Mouse (Mus musculus) telencephalon, adult 2 months (tissue): ENCODE data around the gene Npnt.

ENCODE experiments used
- DNase-seq: peaks from one replicate; pipeline ENCODE4 v3.0.0-alpha.2; 2011; ENCODE audit warnings: low read depth, low spot score

The Npnt gene

DNA sequence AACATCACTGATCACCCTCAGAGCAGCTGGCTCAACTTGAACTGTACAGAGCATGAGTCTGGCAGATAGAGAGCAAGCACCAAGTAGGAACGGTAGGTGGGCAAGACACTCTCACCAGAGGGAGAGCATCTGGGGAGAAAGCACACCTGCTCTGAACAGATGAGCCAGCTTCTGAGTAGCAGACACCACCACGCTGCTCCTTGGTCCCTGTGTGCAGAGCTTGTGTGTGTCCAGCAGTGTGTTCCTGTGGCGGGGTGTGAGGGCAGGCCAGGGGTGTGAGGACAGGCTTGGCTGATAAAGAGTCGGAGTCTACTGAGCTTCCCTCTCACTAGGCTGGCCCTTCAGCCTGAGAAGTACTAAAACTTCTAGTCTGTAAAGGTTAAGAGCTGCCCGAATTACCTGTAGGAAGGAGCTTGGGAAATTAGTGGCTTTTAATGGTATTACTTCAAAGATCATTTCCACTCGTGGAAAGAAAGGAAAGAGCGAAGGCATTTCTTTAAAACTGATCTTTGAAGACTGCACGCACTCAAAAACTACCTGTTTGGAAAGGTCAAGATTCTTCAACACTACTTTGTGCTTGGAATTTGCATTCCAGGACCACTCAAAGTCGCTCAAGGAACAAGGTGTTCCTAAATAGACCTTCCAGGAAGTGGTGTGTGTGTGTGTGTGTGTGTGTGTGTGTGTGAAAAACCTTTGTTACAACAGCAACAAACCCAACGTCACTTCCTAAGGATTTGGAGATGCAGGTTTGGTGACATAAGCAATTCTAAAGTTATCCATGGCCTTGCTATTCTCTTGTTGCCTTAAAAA, 9.7 kb downstream of the Npnt start:
- DNase-seq = no peak

DNA sequence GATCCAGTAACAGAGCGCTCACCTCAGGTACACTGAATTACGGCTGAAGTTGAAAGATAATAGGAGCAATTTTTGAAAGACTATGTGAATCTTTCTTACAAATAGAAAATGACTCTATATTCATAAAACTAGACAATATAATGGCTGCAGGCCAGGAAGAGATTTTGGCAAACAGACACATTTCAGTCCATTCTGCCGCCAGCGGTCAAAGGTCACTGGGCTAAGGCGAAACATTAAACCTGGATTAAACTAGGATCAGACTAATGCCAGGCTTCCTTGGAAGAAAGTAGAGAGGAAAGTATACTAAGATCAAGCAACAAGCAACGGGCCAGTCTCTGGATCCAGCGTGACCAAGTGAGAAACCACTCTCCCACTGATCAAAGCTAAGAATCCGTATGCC, 11.1 kb downstream of the Npnt start:
- DNase-seq = no peak

DNA sequence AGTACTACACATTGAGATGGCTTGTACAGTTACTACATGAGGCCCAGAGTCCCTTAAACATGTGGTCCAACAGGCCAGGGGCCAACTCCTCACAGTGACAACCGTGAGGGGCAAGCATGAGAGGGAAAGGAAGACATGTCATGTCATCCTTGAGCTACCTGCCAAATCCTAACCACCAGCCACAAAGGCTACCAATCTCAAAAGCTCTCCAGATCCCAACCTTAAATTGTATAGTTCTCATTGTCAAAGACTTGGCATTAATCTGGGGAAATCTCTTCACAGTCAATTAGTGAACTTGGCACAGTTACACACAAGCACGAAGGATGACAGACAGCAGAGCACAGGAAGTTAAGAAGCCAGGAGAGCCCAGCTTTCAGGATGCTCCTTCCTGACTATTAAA, 15.4 kb downstream of the Npnt start:
- DNase-seq = no peak

DNA sequence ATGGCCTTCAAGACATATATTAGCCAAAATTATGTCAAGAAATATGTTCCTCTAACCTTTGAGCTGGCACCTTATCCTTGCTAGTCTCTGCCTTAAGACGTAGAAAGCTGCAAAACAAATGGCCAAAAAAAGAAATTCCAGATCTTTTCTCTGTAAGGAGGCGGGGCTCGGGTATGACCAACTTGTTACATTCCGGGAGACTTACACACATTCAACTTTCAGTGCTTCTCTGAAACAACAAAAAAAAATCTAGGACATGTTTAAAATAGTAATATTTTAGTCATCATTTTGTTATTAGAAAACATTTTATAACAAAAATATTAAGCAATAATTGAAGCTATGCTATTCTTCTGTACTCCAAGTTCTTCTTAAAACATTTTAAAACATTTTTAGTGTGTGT, 18.6 kb downstream of the Npnt start:
- no peak for DNase-seq

DNA sequence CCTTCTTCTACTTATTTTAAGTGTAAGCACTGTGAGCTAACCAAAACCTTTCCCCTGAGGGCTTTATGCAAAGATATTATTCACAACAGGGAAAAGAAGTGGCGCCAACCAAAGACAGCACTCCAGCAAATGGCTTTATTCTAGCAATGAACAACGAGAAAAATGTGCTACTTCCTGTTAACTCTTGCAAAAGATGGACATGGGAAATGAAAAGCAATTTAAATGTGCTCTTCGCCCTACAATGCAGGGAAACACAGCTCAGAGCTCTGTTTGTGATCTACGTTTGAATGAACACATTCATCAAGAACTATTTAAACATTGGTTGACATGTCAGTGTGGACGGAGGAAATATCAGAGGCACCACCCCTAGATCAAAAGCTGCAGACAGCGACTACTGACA, 20.2 kb downstream of the Npnt start:
- DNase-seq = no peak

DNA sequence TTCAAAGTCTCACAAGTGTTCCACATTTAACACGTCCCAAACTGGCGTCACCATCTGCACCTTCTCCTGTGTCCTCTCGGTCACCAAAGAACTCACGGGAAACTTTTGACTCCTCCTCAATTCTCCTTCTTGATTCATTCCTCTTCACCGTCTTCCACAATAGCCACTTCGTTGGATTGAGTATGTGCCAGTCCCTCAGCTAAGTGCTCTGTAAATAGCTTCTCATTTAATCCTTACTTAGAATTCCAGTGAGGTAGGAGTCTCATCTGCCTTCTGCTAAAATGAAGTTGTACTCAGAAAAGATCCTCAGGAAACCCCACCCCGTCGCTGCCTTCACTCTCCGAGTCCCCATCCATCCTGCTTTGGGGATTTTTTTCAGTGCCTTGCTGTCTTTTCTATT, 21.9 kb downstream of the Npnt start:
- peak; percentile 43 for DNase-seq

DNA sequence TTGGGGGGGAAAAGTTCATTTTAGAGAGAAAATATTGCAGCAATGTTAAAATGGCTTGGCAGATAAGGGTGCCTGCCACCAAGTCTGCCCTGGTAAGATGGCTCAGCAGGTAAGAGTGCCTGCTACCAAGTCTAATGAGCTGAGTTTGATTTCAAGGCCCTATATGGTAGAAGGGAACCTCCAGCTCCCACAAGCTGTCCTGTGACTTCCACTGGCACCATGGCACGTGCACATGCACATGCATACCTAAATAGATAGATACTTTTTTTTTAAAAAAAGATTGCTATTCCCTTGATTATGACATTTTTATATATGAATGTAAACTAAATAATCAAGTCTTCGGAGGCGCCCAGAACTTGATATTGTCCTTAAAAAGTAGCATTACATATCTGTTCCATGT, 30.3 kb downstream of the Npnt start:
- no peak for DNase-seq

DNA sequence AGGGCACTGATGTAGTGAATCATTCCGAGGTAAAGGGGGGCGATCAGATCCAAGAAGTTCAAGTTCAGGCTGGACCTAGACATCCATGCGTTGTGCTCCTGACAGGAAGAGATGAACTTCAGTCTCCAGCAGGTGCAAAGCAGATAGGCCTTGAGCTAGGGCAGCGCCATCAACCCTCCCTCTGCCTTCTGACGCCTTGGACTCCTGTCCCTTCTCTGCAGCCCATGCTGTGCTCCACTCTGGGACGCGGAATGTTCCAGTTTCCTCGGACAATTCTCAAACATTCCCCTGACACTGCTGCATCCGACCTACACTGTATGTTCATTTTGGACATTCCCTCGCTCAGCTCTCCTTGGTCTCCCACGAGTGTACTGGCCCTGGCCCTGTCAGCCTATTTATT, 30.9 kb downstream of the Npnt start:
- no peak for DNase-seq

DNA sequence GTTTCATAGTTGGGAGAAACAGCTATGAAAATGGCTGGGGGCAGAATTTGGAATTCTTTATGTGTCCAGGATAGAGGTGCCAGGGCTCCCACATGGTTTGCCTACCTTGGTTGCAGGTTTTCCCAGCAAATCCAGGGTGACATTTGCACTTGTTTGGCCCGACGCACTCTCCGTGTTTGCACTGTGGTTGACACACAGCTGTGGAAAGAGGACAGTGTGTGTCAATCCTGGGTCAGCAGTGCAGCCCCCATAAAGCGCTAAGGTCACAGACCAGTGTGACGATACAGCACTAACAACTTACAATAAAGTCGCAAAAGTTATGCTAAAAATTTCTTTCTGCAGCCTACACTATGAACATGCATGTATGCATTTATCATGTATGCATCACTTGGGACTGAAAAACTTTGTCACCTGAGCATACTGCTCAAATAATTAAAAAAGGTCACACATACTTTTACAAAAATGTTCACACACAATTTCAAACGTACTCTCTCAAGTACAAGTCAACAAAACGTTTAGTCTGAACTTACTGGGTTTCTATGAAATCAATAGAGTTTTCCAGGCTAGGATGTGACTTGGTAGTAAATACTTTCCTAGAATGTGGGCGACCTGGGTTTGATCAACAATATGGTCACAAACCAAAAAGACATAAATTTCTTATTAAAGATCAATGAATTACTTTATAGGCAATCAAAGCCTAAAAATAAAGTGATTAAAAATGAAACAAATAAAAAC, 32.6 kb downstream of the Npnt start:
- DNase-seq = no peak

DNA sequence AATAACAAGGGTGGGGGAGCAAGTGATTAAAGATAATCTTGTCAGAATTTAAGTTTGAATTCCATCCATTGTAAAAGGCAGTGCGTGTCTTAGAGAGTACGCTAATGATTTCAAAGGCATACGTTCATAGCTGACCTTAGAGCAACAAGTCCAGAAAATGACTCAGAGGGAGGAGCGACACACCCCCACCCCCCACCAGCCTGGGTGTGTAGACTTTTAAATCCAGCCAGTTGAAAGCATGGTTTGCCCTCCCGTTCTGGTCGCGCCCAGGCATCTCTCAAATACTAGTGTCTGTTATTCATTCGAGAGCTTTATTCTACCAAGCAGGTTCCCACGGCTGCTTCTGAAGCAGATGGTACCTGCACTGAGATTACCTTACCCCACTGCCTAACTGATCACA, 34.4 kb downstream of the Npnt start:
- no peak for DNase-seq

DNA sequence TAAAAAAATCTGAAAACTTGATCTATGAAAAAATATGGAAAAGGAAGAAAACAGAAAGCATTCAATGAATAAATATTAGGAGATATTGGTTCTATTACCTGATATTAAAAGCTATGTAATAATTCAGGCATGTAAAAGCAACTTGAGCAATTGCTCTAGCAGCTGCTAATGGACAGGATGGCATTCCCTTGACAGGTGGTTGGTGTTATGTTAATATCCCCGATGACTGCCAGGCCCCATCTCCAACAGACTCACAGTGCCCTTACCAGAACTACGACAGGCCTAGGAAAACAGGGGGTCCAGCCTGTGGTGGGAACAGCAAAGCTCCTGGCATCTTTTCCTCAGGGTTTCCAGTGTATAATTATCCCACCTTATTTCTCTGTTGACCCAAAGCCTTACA, 37.7 kb downstream of the Npnt start:
- DNase-seq = no peak

DNA sequence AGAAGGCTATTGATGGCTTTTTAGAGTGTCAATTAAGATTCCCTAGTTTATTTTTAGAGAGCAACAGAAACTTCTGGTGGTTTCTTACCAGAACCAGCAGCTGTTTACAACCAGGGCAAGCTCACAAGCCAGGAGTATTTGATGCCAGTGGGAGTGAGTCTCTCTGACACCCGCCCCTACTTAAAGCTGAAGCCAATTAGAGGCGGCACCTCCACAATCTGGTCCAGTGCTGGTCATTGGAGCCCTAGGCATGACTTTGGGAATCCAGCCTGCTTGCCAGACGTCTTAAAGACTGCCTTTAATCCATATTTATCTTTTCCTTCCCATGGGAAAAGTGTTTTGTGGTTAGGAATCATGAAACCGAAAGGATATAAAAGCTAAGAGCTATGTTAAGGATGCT, 38.4 kb downstream of the Npnt start:
- DNase-seq = no peak

DNA sequence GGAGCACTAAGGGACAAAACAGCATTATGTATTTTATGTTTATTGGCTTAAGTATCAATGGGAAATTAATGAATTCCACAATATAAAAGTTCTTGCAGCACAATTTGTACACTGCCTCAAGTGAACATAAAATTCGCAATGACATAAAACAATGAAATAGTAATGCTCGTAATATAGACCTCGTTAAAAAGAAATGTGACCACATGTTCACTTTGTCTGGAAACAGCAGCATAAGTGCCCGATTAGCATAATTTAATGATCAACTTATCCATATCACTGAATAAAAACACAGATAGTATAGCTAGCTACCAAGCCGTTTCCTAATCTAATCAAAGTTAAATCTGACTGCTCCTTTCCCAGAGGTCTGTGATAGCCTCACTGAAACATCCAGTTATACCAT, 39.4 kb downstream of the Npnt start:
- no peak for DNase-seq

DNA sequence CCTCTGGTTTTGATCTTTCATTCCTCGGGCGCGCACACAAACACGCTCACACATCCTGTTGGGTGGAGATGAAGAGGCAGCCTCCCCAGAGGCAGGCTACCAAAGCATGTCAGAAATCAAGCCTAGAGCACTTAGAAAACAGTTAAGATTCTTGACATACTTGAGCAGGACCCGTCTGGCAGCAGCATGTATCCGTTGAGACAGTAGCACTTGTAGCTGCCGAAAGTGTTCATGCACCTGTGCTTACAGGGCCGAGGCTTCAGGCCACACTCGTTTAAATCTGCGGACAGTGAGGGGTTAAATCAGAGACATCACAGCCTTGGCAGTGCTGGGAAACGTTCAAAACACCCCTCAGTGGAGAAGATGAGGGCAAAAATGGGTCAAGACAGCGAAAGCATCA, 40.4 kb downstream of the Npnt start:
- no peak for DNase-seq

DNA sequence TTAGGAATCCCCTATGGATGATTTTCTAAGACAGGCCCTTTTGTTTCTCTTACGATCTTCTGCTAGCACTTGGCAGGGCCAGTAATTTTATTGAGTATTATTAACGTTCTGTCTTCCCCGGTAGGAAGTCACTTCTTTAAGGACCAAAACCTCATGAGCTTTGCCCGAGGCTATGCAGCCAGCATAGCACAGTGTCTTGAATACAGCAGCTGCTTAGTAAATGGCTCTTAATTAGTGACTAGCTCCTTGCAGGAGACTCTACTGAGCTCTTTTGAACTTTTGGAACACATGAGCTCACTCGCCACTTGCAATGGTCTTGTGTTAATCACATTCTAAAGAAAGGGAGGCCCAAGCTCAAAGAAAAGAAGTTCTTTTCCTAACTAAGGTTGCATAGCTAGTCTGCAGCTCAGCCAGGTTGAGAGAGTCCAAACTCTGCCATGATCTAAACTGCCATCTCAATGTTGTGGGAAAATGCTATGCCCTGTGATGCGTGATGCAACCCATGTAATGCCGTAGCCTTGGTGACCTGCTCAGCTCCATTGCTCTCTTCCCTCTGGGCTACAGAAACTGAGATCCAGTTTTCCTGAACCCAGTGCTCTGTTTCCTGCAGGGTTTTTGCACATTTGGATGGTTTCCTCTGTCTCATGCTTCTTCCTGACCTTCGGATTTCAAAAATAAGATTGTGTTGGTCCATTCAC, 42.4 kb downstream of the Npnt start:
- no peak for DNase-seq

DNA sequence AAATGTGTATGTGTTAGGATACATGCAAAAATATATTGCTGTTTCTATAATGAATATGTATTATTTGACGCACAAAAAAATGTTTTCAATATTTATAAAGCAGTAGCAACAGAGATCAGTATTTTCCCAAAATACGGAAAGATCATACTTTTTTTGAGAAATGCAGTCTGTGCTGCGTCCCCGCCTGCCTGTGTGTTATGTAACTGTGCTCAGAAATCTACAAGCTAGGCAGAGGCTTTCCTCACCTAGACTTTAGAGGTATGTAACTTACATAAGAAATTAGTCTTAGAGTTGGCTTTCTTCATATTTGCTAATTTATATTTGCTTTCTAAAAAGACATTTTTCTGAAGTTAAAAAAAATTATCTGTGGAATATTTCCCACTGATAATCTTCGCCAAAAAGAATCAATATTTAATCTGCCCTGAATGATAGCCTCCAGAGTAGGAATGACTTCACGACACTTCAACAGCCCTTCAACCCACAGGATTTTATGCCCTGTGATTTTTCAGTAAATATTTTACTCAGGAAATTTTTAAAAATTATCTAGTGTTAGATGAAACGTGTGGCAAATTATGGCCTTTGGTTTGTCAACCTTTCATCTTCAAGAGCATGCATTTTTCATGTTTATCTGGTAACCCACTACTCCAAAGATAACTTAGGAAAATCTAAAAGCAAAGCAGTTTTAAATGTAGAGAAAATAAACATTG, 44.7 kb downstream of the Npnt start:
- DNase-seq = peak; percentile 55

DNA sequence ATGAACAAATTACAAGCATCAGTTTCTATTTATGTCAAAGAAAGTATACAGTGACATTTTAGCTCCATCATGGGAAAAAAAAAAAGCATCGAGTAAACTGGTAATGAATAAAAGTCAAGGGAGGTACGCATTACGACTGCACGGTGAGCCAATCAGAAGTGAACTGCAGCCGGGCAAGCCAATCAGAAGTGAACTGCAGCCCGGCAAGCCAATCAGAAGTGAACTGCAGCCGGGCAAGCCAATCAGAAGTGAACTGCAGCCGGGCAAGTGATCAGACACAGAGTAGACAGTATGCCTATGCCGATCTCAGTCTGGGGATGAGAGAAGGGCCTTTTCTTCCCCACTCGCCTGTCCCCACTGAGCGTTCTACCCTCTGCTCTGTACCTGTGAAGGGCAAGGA, 46.7 kb downstream of the Npnt start:
- no peak for DNase-seq

DNA sequence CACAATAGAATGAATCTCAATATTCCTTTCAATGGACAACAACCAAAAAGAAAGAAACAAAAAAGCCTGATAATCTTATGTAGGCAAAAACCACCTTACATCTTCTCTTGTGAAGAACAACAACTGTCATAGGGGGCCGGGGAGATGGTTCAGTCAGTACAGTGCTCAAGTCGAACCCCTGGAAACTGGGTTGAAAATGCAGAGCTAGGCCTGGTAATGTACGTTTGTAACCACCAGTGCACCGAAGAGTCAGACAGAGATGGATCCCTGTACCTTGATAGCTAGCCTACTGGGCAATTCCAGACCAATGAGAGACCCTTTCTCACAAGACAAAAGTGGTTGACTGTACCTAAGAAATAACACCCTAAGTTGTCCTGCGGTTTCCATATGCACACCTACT, 47.2 kb downstream of the Npnt start:
- no peak for DNase-seq

DNA sequence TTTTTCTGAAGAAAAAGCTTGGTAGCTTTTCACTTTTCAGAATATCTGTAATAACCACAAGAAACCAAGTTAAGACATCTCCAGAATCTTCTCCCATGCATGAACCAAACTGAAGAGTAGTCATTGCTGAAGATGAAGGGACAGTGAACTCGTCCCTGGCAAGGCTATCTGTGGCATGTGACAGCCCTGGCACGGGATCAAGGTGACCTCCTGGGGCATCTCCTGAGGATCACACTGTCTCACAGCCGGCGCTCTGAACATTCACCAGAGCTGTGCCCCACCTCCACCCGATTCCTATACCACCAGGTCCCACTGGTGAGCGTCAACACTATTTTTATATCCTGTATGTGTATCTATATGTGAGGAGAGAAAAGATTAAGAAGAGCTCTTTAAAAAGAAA, 47.9 kb downstream of the Npnt start:
- DNase-seq = no peak

DNA sequence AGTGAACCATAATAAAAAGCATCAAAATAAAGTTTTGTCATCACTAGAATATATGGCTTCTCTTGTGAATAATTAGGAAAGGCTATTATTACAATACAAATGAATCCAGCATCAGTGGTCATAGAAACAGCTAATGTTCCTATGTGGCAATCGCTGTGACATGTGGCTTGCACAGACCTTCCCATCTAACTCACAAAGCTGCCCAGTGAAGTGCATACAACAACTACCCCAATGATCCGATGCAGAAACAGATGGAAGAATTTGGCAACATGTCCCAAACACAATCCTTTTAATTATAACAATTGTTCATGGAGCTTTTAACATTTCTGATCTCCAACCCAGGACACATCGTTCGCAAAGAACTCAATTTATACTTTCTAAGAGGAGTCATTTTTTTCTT, 52.2 kb downstream of the Npnt start:
- no peak for DNase-seq

DNA sequence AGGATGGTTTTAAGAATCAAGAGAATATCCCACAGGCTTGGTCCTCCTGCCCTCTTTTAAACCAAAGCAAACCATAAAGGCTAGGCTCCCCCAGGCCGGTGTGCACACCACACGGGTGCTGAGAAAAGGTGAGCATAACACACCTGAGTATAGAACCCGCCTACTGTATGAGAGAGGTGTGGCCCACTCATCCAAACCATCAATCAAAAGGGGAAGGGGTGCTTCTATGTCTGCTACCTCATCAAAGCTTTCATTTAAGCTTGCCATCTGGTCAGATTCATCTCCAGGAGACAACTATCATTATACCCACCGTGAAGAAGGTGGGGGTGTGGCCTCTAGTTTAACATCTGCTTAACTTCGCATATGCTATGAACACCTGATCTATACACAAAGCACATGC, 52.7 kb downstream of the Npnt start:
- DNase-seq = no peak

DNA sequence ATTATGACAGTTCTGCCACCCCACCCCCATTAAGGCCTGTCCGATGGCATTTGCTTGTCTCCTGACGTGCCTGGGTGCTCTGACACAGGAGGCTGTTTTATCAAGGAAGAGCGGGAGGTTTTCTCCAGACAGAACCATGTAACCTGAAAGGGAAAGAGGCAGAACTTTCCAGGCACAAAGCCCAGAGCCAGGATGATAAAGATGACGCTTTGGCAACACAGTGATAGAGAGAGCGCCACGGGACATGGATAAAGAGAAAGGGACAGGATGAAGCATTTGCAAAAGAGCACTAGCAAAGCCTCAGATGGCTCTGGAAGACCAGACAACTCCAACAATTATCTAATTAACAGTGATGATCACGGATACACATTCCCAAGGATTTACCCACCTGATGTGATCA, 56.0 kb downstream of the Npnt start:
- no peak for DNase-seq
